Mouse (Mus musculus) neural tube, embryonic 12.5 days (tissue): ENCODE measurements around the gene Sez6l. TPM values are rescaled to one million over a fixed set of nuclear protein-coding genes. Genes with fewer than 3 reads are reported as not detected.

ENCODE experiments used
- ATAC-seq: fragments of 200-750 bp; cut with Nextera tagmentation; 2 replicates; pipeline ENCODE4 v1.8.0; 2017; ENCODE audit warnings: low read depth, mild to moderate bottlenecking, moderate TSS enrichment, moderate library complexity; ENCODE audit not compliant: low FRiP score
- H3K27ac ChIP-seq: fragments of 300-500 bp; sonication (generic); 2 replicates; pipeline ENCODE4 v1.5.1; 2016
- H3K27me3 ChIP-seq: fragments of 300-500 bp; sonication (generic); replicated peaks from 2 replicates; pipeline ENCODE4 v1.6.1; 2016; ENCODE audit warnings: mild to moderate bottlenecking
- H3K36me3 ChIP-seq: fragments of 300-500 bp; sonication (generic); 2 replicates; pipeline ENCODE4 v1.6.1; 2016; ENCODE audit warnings: mild to moderate bottlenecking
- H3K4me1 ChIP-seq: fragments of 300-500 bp; sonication (generic); 2 replicates; pipeline ENCODE4 v1.6.1; 2016
- H3K4me2 ChIP-seq: fragments of 300-500 bp; sonication (generic); replicated peaks from 2 replicates; pipeline ENCODE4 v1.6.1; 2016; ENCODE audit warnings: mild to moderate bottlenecking
- H3K4me3 ChIP-seq: fragments of 300-500 bp; sonication (generic); 2 replicates; pipeline ENCODE4 v1.5.1; 2016
- H3K9ac ChIP-seq: fragments of 300-500 bp; sonication (generic); 2 replicates; pipeline ENCODE4 v1.6.1; 2016; ENCODE audit warnings: mild to moderate bottlenecking
- H3K9me3 ChIP-seq: fragments of 300-500 bp; sonication (generic); 2 replicates; pipeline ENCODE4 v1.6.1; 2016; ENCODE audit warnings: mild to moderate bottlenecking
- WGBS: fragments of 180-500 bp; shearing (Covaris S2); methylation state at CpG from one replicate; pipeline ENCODE4 v1.1.7; 2016; 5-methylcytosine and 5-hydroxymethylcytosine counted together
- polyA plus RNA-seq: library from polyadenylated mRNA; unstranded; fragments of >200 nt; fragmentation: Nextera tagmentation; extraction: Ambion mirVana; gene quantifications from 2 replicates; pipeline ENCODE4 v1.2.1, GENCODE M21; 2016

The Sez6l gene
- polyA plus RNA-seq, 1 experiment from 2014 or later: 13.0 TPM

DNA sequence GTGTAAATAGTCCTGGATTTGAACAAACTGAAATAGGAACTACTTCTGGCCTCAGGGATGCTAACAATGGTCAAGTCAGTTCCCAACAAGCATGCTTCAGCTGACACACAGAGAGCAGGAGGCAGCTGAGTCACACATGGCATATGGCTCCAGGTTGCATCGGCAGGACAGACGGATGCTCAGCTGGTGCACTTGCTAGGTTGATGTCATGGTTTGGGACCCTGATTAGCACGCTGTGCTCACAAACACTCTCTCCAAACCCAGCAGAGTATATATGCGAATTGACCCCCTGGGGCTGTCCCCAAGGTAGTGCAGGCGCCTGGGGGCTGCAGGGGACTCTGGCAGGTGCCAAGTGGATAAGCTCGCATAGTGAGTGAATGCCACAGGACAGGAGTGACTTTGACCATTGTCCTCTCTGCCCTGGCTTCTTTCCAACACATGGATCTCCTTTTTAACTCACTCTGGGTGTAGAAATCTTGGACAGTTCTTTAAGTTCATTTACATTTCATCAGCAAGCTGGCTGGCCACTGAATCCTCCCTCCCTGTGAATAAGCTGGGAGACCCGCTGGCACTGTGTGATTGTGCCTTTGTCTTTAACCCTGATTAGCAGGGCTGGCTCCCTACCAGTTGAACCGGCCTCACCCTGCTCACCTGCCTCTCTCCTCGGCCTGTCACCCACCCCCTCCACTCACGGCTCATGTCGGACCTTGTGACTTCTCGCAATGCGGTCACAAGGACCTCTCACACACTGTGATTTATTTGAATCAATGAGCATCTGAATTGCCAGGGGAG, 91.9 kb downstream of the Sez6l start:
- peak; percentile 69 for ATAC-seq
- Histone ChIP-seq H3K36me3 (no peaks in the 10 kb centered on the region), H3K4me2 (no peak overlapping the region; the same call in 1 of the 2 replicates), H3K4me3 (no peak overlapping the region), H3K27ac (no peak overlapping the region), H3K27me3 (0 out of 2 replicates have a peak, but pooled peaks cover 8% of the 10 kb centered on the region), H3K4me1 (peaks cover 33% of the 10 kb centered on the region), H3K9me3 (no peaks in the 10 kb centered on the region), H3K9ac (no peak overlapping the region)
- 11% methylated on average over 13 of the region's 13 CpGs for WGBS

DNA sequence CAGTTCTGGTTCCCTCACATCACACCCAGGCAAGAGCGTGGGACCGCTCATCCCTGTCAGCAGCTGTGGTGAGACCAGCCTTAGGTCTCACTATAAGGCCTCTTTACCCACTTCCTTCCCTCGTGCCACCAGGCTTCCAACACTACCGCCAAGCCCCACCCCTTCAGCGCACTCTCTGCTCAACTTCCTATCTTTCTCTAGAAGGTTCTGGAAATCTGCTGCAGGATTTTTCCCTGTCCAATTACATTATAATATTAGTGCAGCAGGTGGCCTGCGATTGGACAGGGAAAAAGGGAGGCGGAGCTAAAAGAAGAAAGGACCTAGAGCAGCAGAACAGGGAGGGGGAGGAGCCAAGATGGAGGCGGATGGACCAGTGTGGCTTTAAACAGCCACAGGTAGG, 94.0 kb downstream of the Sez6l start:
- no peaks in the 10 kb centered on the region for H3K36me3 ChIP-seq
- WGBS: 89% methylated on average over 8 of the region's 8 CpGs
- H3K4me1 ChIP-seq: peaks cover 44% of the 10 kb centered on the region
- H3K27ac ChIP-seq: no peak overlapping the region
- H3K9ac ChIP-seq: no peak overlapping the region
- no peak for ATAC-seq
- no peaks in the 10 kb centered on the region for H3K9me3 ChIP-seq
- H3K4me3 ChIP-seq: no peak overlapping the region
- no peak overlapping the region for H3K4me2 ChIP-seq
- H3K27me3 ChIP-seq: 0 out of 2 replicates have a peak, but pooled peaks cover 8% of the 10 kb centered on the region

DNA sequence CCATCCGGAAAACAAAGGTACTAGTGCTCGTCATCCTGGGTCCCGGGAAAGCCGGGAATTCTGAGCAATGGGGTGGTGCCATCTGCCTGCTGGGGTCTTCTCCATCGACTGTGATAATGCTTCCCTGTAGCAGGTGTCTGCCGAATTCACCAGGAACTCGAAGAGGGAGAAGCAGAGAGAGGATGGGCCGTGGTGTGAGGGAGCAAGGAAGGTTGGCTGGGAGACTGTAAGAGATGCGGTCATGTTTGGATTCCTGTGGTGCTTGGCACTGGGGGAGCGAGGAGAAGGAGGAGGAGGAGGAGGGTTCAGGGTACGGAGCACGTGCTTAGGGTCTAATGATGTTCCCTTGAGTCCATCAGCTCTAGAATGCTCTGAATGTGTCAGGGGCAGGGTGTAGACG, 94.4 kb downstream of the Sez6l start:
- H3K9me3 ChIP-seq: no peaks in the 10 kb centered on the region
- 54% methylated on average over 13 of the region's 13 CpGs for WGBS
- no peak overlapping the region for H3K27ac ChIP-seq
- peaks cover 46% of the 10 kb centered on the region for H3K4me1 ChIP-seq
- no peaks in the 10 kb centered on the region for H3K36me3 ChIP-seq
- H3K9ac ChIP-seq: peak overlapping the region; percentile 9; the same call in 1 of the 2 replicates
- no peak overlapping the region for H3K4me3 ChIP-seq
- peak overlapping the region; percentile 36 for H3K4me2 ChIP-seq
- 0 out of 2 replicates have a peak, but pooled peaks cover 8% of the 10 kb centered on the region for H3K27me3 ChIP-seq
- no peak for ATAC-seq

DNA sequence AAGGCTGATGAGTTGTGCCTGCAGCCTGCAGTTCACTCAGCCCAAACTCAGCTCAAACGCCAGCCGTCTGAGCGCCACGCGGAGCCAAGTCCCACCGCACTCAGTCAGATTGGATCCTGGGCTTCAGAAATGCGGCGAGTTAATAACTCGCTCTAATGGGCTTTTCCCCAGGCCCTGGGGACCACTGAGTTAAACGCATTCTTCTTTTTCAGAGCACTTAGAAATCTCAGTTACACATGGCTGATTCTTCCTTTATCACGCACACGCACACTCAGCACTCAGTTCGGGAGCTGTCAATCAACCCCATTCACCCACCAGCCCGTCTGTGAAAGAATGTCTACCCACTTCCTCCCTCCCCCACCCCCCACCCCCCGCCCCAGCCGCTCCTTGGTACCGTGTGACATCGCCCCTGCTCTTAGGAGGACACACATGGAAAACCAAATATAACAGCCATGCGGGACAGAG, 95.0 kb downstream of the Sez6l start:
- Histone ChIP-seq H3K4me1 (peaks cover 46% of the 10 kb centered on the region), H3K9ac (peak overlapping the region; percentile 9; the same call in 1 of the 2 replicates), H3K27ac (no peak overlapping the region), H3K9me3 (no peaks in the 10 kb centered on the region), H3K27me3 (peaks cover 11% of the 10 kb centered on the region; the same call in 1 of the 2 replicates), H3K4me2 (peak overlapping the region; percentile 36), H3K4me3 (no peak overlapping the region), H3K36me3 (no peaks in the 10 kb centered on the region)
- no peak; the same call in 1 of the 2 replicates for ATAC-seq
- WGBS: 36% methylated on average over 19 of the region's 19 CpGs

DNA sequence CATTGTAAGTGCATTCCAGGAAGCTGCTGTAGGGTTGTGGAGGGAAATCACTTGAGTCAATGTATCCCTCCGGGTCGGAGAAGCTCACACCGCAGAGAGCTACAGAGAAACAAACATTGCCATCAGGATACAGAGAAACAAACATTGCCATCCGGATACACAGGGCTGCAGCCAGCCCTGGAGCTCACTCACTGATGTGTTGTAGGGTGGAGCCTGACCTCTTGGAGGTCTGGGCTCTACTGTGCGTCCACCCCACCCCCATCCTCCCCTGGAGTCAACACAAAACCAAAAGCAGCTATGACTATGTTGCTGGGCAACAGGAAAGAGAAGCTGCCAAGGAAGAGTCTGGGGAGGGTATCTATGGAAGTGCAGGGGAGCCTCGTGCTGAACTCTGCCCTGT, 103.5 kb downstream of the Sez6l start:
- Histone ChIP-seq H3K9me3 (no peaks in the 10 kb centered on the region), H3K4me3 (no peak overlapping the region), H3K4me2 (no peak overlapping the region), H3K4me1 (peaks cover 11% of the 10 kb centered on the region), H3K27ac (no peak overlapping the region), H3K9ac (no peak overlapping the region), H3K27me3 (peaks cover 21% of the 10 kb centered on the region), H3K36me3 (no peaks in the 10 kb centered on the region)
- no peak for ATAC-seq
- 46% methylated on average over 6 of the region's 6 CpGs for WGBS

DNA sequence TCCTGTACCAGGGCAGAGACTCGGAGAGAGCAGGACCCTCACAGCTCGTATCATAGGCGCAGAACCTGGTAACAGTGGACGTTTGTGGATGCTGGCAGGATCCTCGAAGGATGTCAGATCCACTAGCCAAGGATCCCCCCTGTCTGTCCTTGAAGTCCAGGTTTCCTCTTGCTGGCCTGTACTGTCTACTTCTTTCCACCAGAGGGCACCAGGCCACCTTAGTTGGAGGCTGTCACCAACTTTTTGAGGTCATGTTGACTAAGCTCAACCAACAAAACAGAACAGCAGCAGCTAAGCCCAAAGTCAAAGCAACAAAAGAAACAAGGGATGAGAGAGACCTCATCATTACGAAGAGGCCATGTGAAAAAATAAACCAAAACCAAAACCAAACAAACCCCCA, 106.8 kb downstream of the Sez6l start:
- peaks cover 16% of the 10 kb centered on the region; the same call in 1 of the 2 replicates for H3K27me3 ChIP-seq
- no peaks in the 10 kb centered on the region for H3K36me3 ChIP-seq
- H3K27ac ChIP-seq: no peak overlapping the region
- H3K4me1 ChIP-seq: peaks cover 5% of the 10 kb centered on the region; the same call in 1 of the 2 replicates
- no peak for ATAC-seq
- no peaks in the 10 kb centered on the region for H3K9me3 ChIP-seq
- H3K4me3 ChIP-seq: no peak overlapping the region
- no peak overlapping the region for H3K9ac ChIP-seq
- WGBS: 74% methylated on average over 6 of the region's 6 CpGs
- H3K4me2 ChIP-seq: no peak overlapping the region

DNA sequence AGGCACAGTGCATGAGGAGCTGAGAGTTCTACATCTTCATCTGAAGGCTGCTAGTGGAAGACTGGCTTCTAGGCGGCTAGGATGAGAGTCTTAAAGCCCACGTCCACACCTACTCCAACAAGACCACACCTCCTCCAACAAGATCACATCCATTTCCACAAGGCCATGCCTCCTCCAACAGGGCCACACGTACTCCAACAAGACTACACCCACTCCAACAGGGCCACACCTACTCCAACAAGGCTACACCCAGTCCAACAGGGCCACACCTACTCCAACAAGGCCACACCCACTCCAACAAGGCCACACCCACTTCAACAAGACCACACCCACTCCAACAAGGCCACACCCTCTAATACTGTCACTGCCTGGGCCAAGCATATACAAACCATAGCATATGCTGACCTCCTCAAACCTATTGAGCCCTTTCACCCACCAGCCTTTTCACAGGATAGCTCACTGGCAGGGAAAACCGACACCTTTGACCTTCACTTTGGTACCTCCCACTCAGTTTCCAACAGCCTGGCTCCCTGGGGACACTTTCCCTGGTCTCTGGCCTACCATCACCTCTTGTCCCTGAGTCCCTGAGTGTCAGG, 107.9 kb downstream of the Sez6l start:
- H3K36me3 ChIP-seq: no peaks in the 10 kb centered on the region
- no peak overlapping the region for H3K4me2 ChIP-seq
- no peak overlapping the region for H3K27ac ChIP-seq
- H3K4me3 ChIP-seq: no peak overlapping the region
- no peak for ATAC-seq
- peaks cover 5% of the 10 kb centered on the region; the same call in 1 of the 2 replicates for H3K4me1 ChIP-seq
- H3K9ac ChIP-seq: no peak overlapping the region
- WGBS: 77% methylated on average over 4 of the region's 4 CpGs
- H3K27me3 ChIP-seq: 0 out of 2 replicates have a peak, but pooled peaks cover 17% of the 10 kb centered on the region
- H3K9me3 ChIP-seq: no peaks in the 10 kb centered on the region

DNA sequence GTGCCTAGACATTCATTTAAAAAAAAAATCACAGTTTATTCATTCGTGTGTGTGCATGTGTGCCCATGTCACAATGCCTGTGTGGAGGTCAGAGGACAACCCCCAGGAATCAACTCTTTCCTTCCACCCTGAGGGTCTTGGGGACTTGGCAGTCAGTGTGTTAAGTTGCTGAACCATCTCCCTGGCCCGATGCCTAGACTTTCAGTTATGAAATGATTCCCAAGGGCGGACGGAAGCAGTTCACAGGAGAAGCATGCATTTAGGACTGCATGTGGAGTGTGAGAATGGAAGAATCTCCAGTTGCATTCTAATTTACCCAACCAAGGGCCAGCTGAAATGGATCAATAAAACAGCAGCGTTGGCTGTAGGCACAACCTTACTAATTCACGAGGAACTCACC, 110.7 kb downstream of the Sez6l start:
- Histone ChIP-seq H3K4me1 (no peaks in the 10 kb centered on the region), H3K4me2 (no peak overlapping the region), H3K27me3 (0 out of 2 replicates have a peak, but pooled peaks cover 10% of the 10 kb centered on the region), H3K9ac (no peak overlapping the region), H3K36me3 (0 out of 2 replicates have a peak, but pooled peaks cover 2% of the 10 kb centered on the region), H3K27ac (no peak overlapping the region), H3K4me3 (no peak overlapping the region), H3K9me3 (no peaks in the 10 kb centered on the region)
- WGBS: 64% methylated on average over 6 of the region's 6 CpGs
- ATAC-seq: no peak

DNA sequence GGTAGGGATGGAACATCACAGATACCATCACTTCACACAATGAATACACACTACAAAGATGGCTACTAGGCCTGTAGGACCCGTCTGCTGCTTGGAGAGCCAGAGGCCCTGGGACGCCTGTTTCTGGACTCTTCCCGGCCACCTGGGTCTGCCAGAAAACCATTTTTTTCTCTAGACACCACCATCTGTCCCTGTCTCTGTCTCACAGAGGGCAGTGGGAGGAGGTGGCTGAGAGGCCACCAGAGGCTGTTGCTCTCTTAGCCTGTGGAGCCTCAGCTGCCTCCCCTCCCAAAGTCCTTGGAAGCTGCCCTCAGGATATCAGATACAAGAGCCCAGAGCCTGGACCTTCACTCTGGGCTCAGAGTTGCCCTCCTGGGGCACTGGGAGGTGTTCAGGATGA, 117.1 kb downstream of the Sez6l start:
- Histone ChIP-seq H3K27ac (no peak overlapping the region), H3K27me3 (peaks cover 7% of the 10 kb centered on the region; the same call in 1 of the 2 replicates), H3K36me3 (0 out of 2 replicates have a peak, but pooled peaks cover 2% of the 10 kb centered on the region), H3K4me3 (no peak overlapping the region), H3K9ac (no peak overlapping the region), H3K4me1 (peaks cover 5% of the 10 kb centered on the region; the same call in 1 of the 2 replicates), H3K4me2 (no peak overlapping the region), H3K9me3 (no peaks in the 10 kb centered on the region)
- no peak for ATAC-seq
- WGBS: 55% methylated on average over 3 of the region's 3 CpGs

DNA sequence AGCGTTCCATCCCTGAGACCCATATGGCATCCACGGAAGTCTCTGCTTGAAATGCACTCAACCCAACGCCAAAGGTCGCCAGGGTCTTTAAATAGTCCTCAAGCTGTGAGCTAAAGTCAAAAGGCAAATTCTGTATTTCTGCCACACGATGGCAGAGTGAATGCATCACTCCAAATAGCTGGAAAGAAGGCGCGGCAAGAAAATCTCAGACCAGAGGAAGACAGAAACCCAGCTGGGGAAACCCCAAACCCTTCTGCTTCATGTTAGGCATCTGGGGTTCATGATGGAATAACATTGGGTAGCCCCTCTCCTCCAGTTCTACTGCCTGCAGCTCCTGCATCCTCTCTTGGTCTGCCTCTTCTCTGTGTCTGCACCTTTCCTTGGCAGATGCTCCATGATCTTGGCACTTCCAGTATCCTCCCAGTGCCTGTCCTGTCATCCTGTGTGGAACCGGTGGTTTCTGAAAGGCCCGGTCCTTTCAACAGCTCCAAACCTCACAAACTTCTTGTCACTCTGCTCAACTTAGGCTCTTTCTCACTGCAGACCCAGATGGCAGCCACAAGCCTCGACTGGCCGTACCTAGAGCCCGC, 121.9 kb downstream of the Sez6l start:
- ATAC-seq: no peak
- no peak overlapping the region for H3K4me3 ChIP-seq
- no peak overlapping the region for H3K9ac ChIP-seq
- no peak overlapping the region for H3K4me2 ChIP-seq
- WGBS: 67% methylated on average over 12 of the region's 12 CpGs
- H3K4me1 ChIP-seq: peaks cover 4% of the 10 kb centered on the region; the same call in 1 of the 2 replicates
- H3K36me3 ChIP-seq: no peaks in the 10 kb centered on the region; the same call in 1 of the 2 replicates
- H3K27ac ChIP-seq: no peak overlapping the region
- H3K27me3 ChIP-seq: peaks cover 4% of the 10 kb centered on the region; the same call in 1 of the 2 replicates
- no peaks in the 10 kb centered on the region for H3K9me3 ChIP-seq

DNA sequence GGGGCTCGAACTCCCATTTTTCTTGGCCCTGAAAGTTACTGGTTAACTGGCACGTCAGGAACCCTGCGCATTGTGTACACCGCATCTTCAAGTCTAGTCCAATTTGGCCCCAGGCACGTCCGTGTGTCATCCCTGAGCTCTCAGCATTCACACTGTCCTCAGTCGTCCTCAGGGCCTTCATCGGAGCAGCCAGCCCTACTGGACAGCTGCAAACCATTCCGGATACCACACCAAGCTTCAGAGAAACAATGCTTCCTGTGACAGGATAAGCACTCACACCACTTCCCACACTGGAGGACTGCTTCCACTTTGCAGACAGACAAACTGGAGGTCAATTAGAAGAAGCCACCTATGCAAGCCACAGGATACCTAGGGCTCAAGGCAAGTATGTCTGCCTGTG, 123.9 kb downstream of the Sez6l start:
- 86% methylated on average over 9 of the region's 9 CpGs for WGBS
- peaks cover 4% of the 10 kb centered on the region; the same call in 1 of the 2 replicates for H3K27me3 ChIP-seq
- H3K4me1 ChIP-seq: no peaks in the 10 kb centered on the region
- no peak overlapping the region for H3K4me2 ChIP-seq
- no peak overlapping the region for H3K9ac ChIP-seq
- no peak overlapping the region for H3K27ac ChIP-seq
- ATAC-seq: no peak
- no peak overlapping the region for H3K4me3 ChIP-seq
- no peaks in the 10 kb centered on the region for H3K9me3 ChIP-seq
- no peaks in the 10 kb centered on the region; the same call in 1 of the 2 replicates for H3K36me3 ChIP-seq
